Mouse (Mus musculus) liver, embryonic 11.5 days (tissue): ENCODE results near the gene Wrnip1. TPM values are rescaled to one million over a fixed set of nuclear protein-coding genes. Genes with fewer than 3 reads are reported as not detected.

ENCODE experiments used
- ATAC-seq: fragments of 200-750 bp; cut with Nextera tagmentation; replicated peaks from 2 replicates; pipeline ENCODE4 v1.8.0; 2017; ENCODE audit warnings: moderate number of reproducible peaks, mild to moderate bottlenecking, moderate TSS enrichment, moderate library complexity; ENCODE audit not compliant: low FRiP score
- DNase-seq: peaks from one replicate; pipeline ENCODE4 v3.0.0-alpha.2; 2017; ENCODE audit warnings: low spot score
- H3K27ac ChIP-seq: fragments of 300-500 bp; sonication (generic); 2 replicates; pipeline ENCODE4 v1.5.1; 2014; ENCODE audit warnings: mild to moderate bottlenecking, low read depth, low read length, control low read depth
- H3K27me3 ChIP-seq: fragments of 300-500 bp; sonication (generic); replicated peaks from 2 replicates; pipeline ENCODE4 v1.6.1; 2014; ENCODE audit warnings: low read length, mixed read lengths; ENCODE audit not compliant: control insufficient read depth, insufficient read depth
- H3K36me3 ChIP-seq: fragments of 300-500 bp; sonication (generic); 2 replicates; pipeline ENCODE4 v1.6.1; 2014; ENCODE audit warnings: mild to moderate bottlenecking, low read length, moderate library complexity, mixed read lengths; ENCODE audit not compliant: control insufficient read depth, insufficient read depth
- H3K4me1 ChIP-seq: fragments of 300-500 bp; sonication (generic); replicated peaks from 2 replicates; pipeline ENCODE4 v1.6.1; 2014; ENCODE audit warnings: low read length, mixed read lengths; ENCODE audit not compliant: control insufficient read depth, insufficient read depth
- H3K4me2 ChIP-seq: fragments of 300-500 bp; sonication (generic); 2 replicates; pipeline ENCODE4 v1.6.1; 2014; ENCODE audit warnings: mild to moderate bottlenecking, control low read depth, moderate library complexity
- H3K4me3 ChIP-seq: fragments of 300-500 bp; sonication (generic); 2 replicates; pipeline ENCODE4 v1.5.1; 2014; ENCODE audit warnings: low read depth, low read length, control low read depth
- H3K9ac ChIP-seq: fragments of 300-500 bp; sonication (generic); 2 replicates; pipeline ENCODE4 v1.6.1; 2014; ENCODE audit warnings: low read depth, low read length, control low read depth
- H3K9me3 ChIP-seq: fragments of 300-500 bp; sonication (generic); 2 replicates; pipeline ENCODE4 v1.6.1; 2016; ENCODE audit warnings: low read length, inconsistent platforms, mixed read lengths; ENCODE audit not compliant: control insufficient read depth
- WGBS: fragments of 180-500 bp; shearing (Covaris S2); extraction: QIAGEN DNeasy Blood & Tissue Kit; methylation state at CpG from one replicate; pipeline ENCODE4 v1.1.7; 2014; 5-methylcytosine and 5-hydroxymethylcytosine counted together
- polyA plus RNA-seq: library from polyadenylated mRNA; unstranded; fragments of >200 nt; fragmentation: Nextera tagmentation; extraction: Ambion mirVana; gene quantifications from 2 replicates; pipeline ENCODE4 v1.2.1, GENCODE M21; 2014

Wrnip1 gene
- polyA plus RNA-seq, 1 experiment from 2014 or later: 19.9 TPM

- H3K4me1 ChIP-seq: no peaks in the 10 kb centered on the region
- ATAC-seq (no peak), DNase-seq (no peak)
- H3K36me3 ChIP-seq: no peaks in the 10 kb centered on the region
- no peaks in the 10 kb centered on the region for H3K27me3 ChIP-seq
- no peak overlapping the region for H3K9ac ChIP-seq
- H3K4me2 ChIP-seq: no peak overlapping the region
- no peaks in the 10 kb centered on the region for H3K9me3 ChIP-seq
- 87% methylated on average over 10 of the region's 10 CpGs for WGBS
- H3K4me3 ChIP-seq: no peak overlapping the region
- no peak overlapping the region for H3K27ac ChIP-seq
Measured at GRCm38 (mm10) chr13:32776350-32776749, 25.5 kb upstream of the Wrnip1 start.

GRCm38 (mm10) chr13:32778861-32779260 is 23.0 kb upstream of the Wrnip1 start:
- WGBS: 66% methylated on average over 3 of the region's 3 CpGs
- Histone ChIP-seq H3K9me3 (no peaks in the 10 kb centered on the region), H3K27ac (no peak overlapping the region), H3K27me3 (no peaks in the 10 kb centered on the region), H3K4me1 (no peaks in the 10 kb centered on the region), H3K4me2 (no peak overlapping the region), H3K4me3 (no peak overlapping the region), H3K36me3 (no peaks in the 10 kb centered on the region), H3K9ac (no peak overlapping the region)
- DNase-seq: no peak
- ATAC-seq: no peak

- Histone ChIP-seq H3K9ac (no peak overlapping the region), H3K36me3 (no peaks in the 10 kb centered on the region), H3K4me1 (no peaks in the 10 kb centered on the region), H3K27ac (no peak overlapping the region), H3K4me2 (no peak overlapping the region), H3K9me3 (no peaks in the 10 kb centered on the region), H3K4me3 (no peak overlapping the region), H3K27me3 (no peaks in the 10 kb centered on the region)
- ATAC-seq (no peak), DNase-seq (no peak)
- WGBS: 58% methylated on average over 5 of the region's 5 CpGs
Measured at GRCm38 (mm10) chr13:32783055-32783454, 18.8 kb upstream of the Wrnip1 start.

- Histone ChIP-seq H3K36me3 (no peaks in the 10 kb centered on the region), H3K27me3 (no peaks in the 10 kb centered on the region), H3K9me3 (no peaks in the 10 kb centered on the region), H3K4me3 (no peak within 1 kb of the TSS), H3K27ac (no peak within 1 kb of the TSS), H3K9ac (no peak within 1 kb of the TSS), H3K4me1 (no peaks in the 10 kb centered on the region), H3K4me2 (no peak within 1 kb of the TSS)
- DNase-seq: no peak
- no peak for ATAC-seq
- WGBS: 74% methylated on average over 8 of the region's 8 CpGs
Measured at GRCm38 (mm10) chr13:32783816-32784215, 18.0 kb upstream of the Wrnip1 start, which contains the start of gene Mylk4. Gene Mylk4 (minus strand): TSS chr13:32783954.

GRCm38 (mm10) chr13:32787584-32787983 is 14.3 kb upstream of the Wrnip1 start:
- 68% methylated on average over 2 of the region's 2 CpGs for WGBS
- ATAC-seq: no peak

GRCm38 (mm10) chr13:32789781-32790180 is 12.1 kb upstream of the Wrnip1 start:
- H3K9me3 ChIP-seq: no peaks in the 10 kb centered on the region
- H3K4me1 ChIP-seq: no peaks in the 10 kb centered on the region
- H3K27ac ChIP-seq: no peak overlapping the region
- no peak overlapping the region for H3K4me2 ChIP-seq
- H3K4me3 ChIP-seq: no peak overlapping the region
- H3K36me3 ChIP-seq: no peaks in the 10 kb centered on the region
- no peak overlapping the region for H3K9ac ChIP-seq
- no peaks in the 10 kb centered on the region for H3K27me3 ChIP-seq
- WGBS: 75% methylated on average over 4 of the region's 4 CpGs
- ATAC-seq (no peak), DNase-seq (no peak)

More at GRCm38 (mm10) chr13:32787584-32787983, 14.3 kb upstream of the Wrnip1 start:
- no peak for DNase-seq
- no peak overlapping the region for H3K9ac ChIP-seq
- no peak overlapping the region for H3K4me3 ChIP-seq
- no peaks in the 10 kb centered on the region for H3K36me3 ChIP-seq
- H3K9me3 ChIP-seq: no peaks in the 10 kb centered on the region
- H3K27me3 ChIP-seq: no peaks in the 10 kb centered on the region
- H3K4me1 ChIP-seq: no peaks in the 10 kb centered on the region
- no peak overlapping the region for H3K4me2 ChIP-seq
- H3K27ac ChIP-seq: no peak overlapping the region

- Histone ChIP-seq H3K4me3 (no peak overlapping the region), H3K9ac (no peak overlapping the region), H3K4me1 (no peaks in the 10 kb centered on the region), H3K4me2 (no peak overlapping the region), H3K9me3 (no peaks in the 10 kb centered on the region), H3K27ac (no peak overlapping the region), H3K36me3 (no peaks in the 10 kb centered on the region), H3K27me3 (no peaks in the 10 kb centered on the region)
- ATAC-seq (no peak), DNase-seq (no peak)
- WGBS: 76% methylated on average over 2 of the region's 2 CpGs
Measured at GRCm38 (mm10) chr13:32794619-32795018, 7.2 kb upstream of the Wrnip1 start.

- WGBS: 85% methylated on average over 5 of the region's 5 CpGs
Measured at GRCm38 (mm10) chr13:32795166-32795565, 6.7 kb upstream of the Wrnip1 start.

GRCm38 (mm10) chr13:32797085-32797484 is 4.8 kb upstream of the Wrnip1 start:
- 87% methylated on average over 1 of the region's 1 CpGs for WGBS
- no peak for ATAC-seq
- Histone ChIP-seq H3K9me3 (no peaks in the 10 kb centered on the region), H3K9ac (no peak overlapping the region), H3K27me3 (no peaks in the 10 kb centered on the region), H3K4me3 (no peak overlapping the region), H3K4me1 (peaks cover 4% of the 10 kb centered on the region; the same call in 1 of the 2 replicates), H3K36me3 (no peaks in the 10 kb centered on the region), H3K27ac (no peak overlapping the region), H3K4me2 (no peak overlapping the region)
- DNase-seq: no peak

More at GRCm38 (mm10) chr13:32795166-32795565, 6.7 kb upstream of the Wrnip1 start:
- Histone ChIP-seq H3K27me3 (no peaks in the 10 kb centered on the region), H3K9me3 (no peaks in the 10 kb centered on the region), H3K9ac (no peak overlapping the region), H3K4me2 (no peak overlapping the region), H3K27ac (no peak overlapping the region), H3K4me1 (no peaks in the 10 kb centered on the region), H3K36me3 (no peaks in the 10 kb centered on the region), H3K4me3 (no peak overlapping the region)
- ATAC-seq (no peak), DNase-seq (no peak)
